Mouse (Mus musculus) cerebellum, adult 2 months (tissue): ENCODE measurements around the gene Psors1c2. TPM values are rescaled to one million over a fixed set of nuclear protein-coding genes. Genes with fewer than 3 reads are reported as not detected.
A peak's percentile ranks its signal among the peaks of the same experiment; 100 is the strongest.

Source experiments
- DNase-seq, 2 experiments: peaks; one replicate each; pipeline ENCODE4 v3.0.0; 2021
- H3K27ac ChIP-seq: fragments of 200-500 bp; 2 replicates; pipeline ENCODE4 v1.5.1; 2012; ENCODE audit warnings: low read length, control low read depth, inconsistent platforms; ENCODE audit not compliant: insufficient read depth
- H3K27me3 ChIP-seq: fragments of 200-500 bp; 2 replicates; pipeline ENCODE4 v1.6.1; 2012; ENCODE audit warnings: inconsistent platforms, mild to moderate bottlenecking, low read length, moderate library complexity; ENCODE audit not compliant: control insufficient read depth, insufficient read depth
- H3K4me1 ChIP-seq: fragments of 200-500 bp; 2 replicates; pipeline ENCODE4 v1.6.1; 2011; ENCODE audit warnings: low read length; ENCODE audit not compliant: control insufficient read depth, insufficient read depth
- H3K4me3 ChIP-seq: fragments of 200-500 bp; replicated peaks from 2 replicates; pipeline ENCODE3; 2011; ENCODE audit warnings: mild to moderate bottlenecking, low read depth, low read length, control low read depth; ENCODE audit not compliant: insufficient read depth
- CTCF ChIP-seq: fragments of 200-500 bp; IDR thresholded peaks from 2 replicates; pipeline ENCODE4 v1.5.1; 2011; ENCODE audit warnings: low read depth, mild to moderate bottlenecking, control low read depth, low read length, moderate library complexity, borderline replicate concordance; ENCODE audit not compliant: insufficient read depth
- POLR2A ChIP-seq: fragments of 200-500 bp; IDR thresholded peaks from 2 replicates; pipeline ENCODE4 v1.6.1; 2011; ENCODE audit warnings: low read length, control low read depth, borderline replicate concordance; ENCODE audit not compliant: insufficient read depth
- WGBS: fragments of 180-500 bp; shearing (Covaris S2); methylation state at CpG from one replicate; pipeline ENCODE4 v1.1.7; 2018; 5-methylcytosine and 5-hydroxymethylcytosine counted together
- polyA plus RNA-seq: library from polyadenylated mRNA; depleted of rRNA; stranded (reverse); fragments of >200 nt; gene quantifications from 2 replicates; pipeline ENCODE4 v1.2.3, GENCODE M21; 2012; rRNA removed

Gene Psors1c2
- polyA plus RNA-seq, 1 experiment, result not detected

GRCm38 (mm10) chr17:35569091-35569944, 36.3 kb downstream of the Psors1c2 start:
- TF ChIP-seq POLR2A, result no peak
- TF ChIP-seq CTCF, result no peak
- H3K27me3 ChIP-seq, result no peaks in the 10 kb centered on the region
- H3K4me1 ChIP-seq, result no peaks in the 10 kb centered on the region
- no peak for DNase-seq
- no peak overlapping the region for H3K4me3 ChIP-seq
- 8% methylated on average over 28 of the region's 28 CpGs for WGBS
- no peak overlapping the region for H3K27ac ChIP-seq

DNA sequence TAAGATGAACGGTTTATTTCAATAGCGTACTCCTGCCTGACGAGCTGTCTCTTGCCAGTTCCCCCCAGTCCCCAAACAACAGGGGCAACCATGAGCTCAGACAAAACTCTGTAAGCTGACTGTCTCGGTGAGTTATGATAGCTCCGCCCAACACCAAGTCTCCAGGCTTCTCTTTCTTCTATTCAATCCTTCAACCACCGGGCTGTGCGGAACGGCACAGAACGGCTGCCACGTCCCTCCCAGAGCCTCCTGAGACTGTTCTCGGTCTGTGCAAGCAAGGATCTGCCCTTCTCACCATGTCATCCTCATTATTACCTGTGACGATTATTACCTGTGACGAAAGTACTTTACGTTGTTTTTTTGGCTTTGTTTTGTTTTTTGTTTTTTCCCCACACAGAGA, 37.8 kb downstream of the Psors1c2 start:
- no peaks in the 10 kb centered on the region for H3K27me3 ChIP-seq
- TF ChIP-seq CTCF, result no peak
- no peak for TF ChIP-seq POLR2A
- WGBS, result 66% methylated on average over 14 of the region's 14 CpGs
- DNase-seq, result no peak
- no peaks in the 10 kb centered on the region for H3K4me1 ChIP-seq
- no peak overlapping the region for H3K27ac ChIP-seq
- no peak overlapping the region for H3K4me3 ChIP-seq

- Histone ChIP-seq H3K27ac (no peak overlapping the region), H3K4me3 (no peak overlapping the region), H3K4me1 (no peaks in the 10 kb centered on the region), H3K27me3 (no peaks in the 10 kb centered on the region)
- no peak for DNase-seq
- TF ChIP-seq POLR2A, result no peak
- no peak for TF ChIP-seq CTCF
- WGBS, result 97% methylated on average over 7 of the region's 7 CpGs
Observed at GRCm38 (mm10) chr17:35571477-35571876, 38.5 kb downstream of the Psors1c2 start.

DNA sequence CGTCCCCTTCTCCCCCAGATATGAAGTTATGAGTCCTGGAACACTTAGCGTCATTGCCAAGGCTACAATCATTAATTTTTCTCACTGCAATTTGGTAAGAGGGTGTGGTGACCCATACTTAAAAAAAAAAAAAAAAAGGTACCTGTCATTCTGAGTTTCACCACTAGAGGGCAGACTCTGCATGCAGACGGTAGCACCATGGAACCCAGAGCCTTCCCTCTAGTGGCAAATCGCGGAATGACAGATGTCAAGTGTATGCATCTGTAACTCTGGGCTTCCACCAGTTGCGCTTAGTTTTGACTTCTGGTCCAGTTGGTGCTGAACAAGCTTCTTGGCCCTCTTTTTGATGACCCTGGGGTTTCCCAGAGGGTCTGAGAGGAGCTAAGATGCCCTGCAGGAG, 45.2 kb downstream of the Psors1c2 start:
- Histone ChIP-seq H3K27me3 (no peaks in the 10 kb centered on the region), H3K4me3 (no peak overlapping the region), H3K4me1 (no peaks in the 10 kb centered on the region), H3K27ac (no peak overlapping the region)
- TF ChIP-seq POLR2A (no peak), CTCF (peak; percentile 96)
- peak; percentile 57 to 69 for DNase-seq
- 20% methylated on average over 6 of the region's 6 CpGs for WGBS

GRCm38 (mm10) chr17:35582900-35583299, 49.9 kb downstream of the Psors1c2 start:
- no peak overlapping the region for H3K27ac ChIP-seq
- peaks cover 3% of the 10 kb centered on the region; the same call in 1 of the 2 replicates for H3K4me1 ChIP-seq
- TF ChIP-seq CTCF, result peak; percentile 9; the same call in 1 of the 2 replicates
- TF ChIP-seq POLR2A, result no peak
- H3K4me3 ChIP-seq, result no peak overlapping the region
- H3K27me3 ChIP-seq, result no peaks in the 10 kb centered on the region
- no peak for DNase-seq
- WGBS, result 93% methylated on average over 1 of the region's 1 CpGs

Other genes starting within 250 kb of the Psors1c2 start
- gene H2-Q1, start 212.8 kb upstream of the Psors1c2 start, polyA plus RNA-seq, result 0.26 and 0.92 TPM in 2 replicates
- gene H2-Q2, start 191.0 kb upstream of the Psors1c2 start, polyA plus RNA-seq, result 1.4 and 1.5 TPM in 2 replicates
- gene H2-Q4, start 153.6 kb upstream of the Psors1c2 start, polyA plus RNA-seq, result 5.1 and 7.0 TPM in 2 replicates
- 0.90 and 1.4 TPM in 2 replicates for gene H2-Q6, start 108.4 kb upstream of the Psors1c2 start, polyA plus RNA-seq
- gene H2-Q7, start 94.0 kb upstream of the Psors1c2 start, polyA plus RNA-seq, result 1.9 and 2.6 TPM in 2 replicates
- 0.06 and 0.11 TPM in 2 replicates for gene H2-Q10, start 63.1 kb upstream of the Psors1c2 start, polyA plus RNA-seq
- gene Pou5f1, start 27.2 kb upstream of the Psors1c2 start, polyA plus RNA-seq, result not detected in 2 replicates
- 5.7 and 6.7 TPM in 2 replicates for gene Tcf19, start 16.4 kb upstream of the Psors1c2 start, polyA plus RNA-seq
- 6.5 and 9.6 TPM in 2 replicates for gene Cchcr1, start 16.1 kb upstream of the Psors1c2 start, polyA plus RNA-seq
- 0.05 and 0.16 TPM in 2 replicates for gene Cdsn, start 18.9 kb downstream of the Psors1c2 start, polyA plus RNA-seq
- not detected in 2 replicates for gene 2300002M23Rik, start 34.2 kb downstream of the Psors1c2 start, polyA plus RNA-seq
- not detected in 2 replicates for gene Sfta2, start 68.3 kb downstream of the Psors1c2 start, polyA plus RNA-seq
- not detected in 2 replicates for gene Gm9573, start 93.4 kb downstream of the Psors1c2 start, polyA plus RNA-seq
- not detected in 2 replicates for gene Mucl3, start 110.5 kb downstream of the Psors1c2 start, polyA plus RNA-seq
- gene Vars2, start 134.4 kb downstream of the Psors1c2 start, polyA plus RNA-seq, result 35.5 and 35.9 TPM in 2 replicates
- gene Gtf2h4, start 140.5 kb downstream of the Psors1c2 start, polyA plus RNA-seq, result 30.7 and 34.8 TPM in 2 replicates
- 76.7 and 76.9 TPM in 2 replicates for gene Ddr1, start 171.4 kb downstream of the Psors1c2 start, polyA plus RNA-seq